Mouse (Mus musculus): ENCODE results near the gene Plet1. TPM values are rescaled to one million over a fixed set of nuclear protein-coding genes. Genes with fewer than 3 reads are reported as not detected.

Plet1 gene
- polyA plus RNA-seq, 1 experiment: 8.0 TPM

DNA sequence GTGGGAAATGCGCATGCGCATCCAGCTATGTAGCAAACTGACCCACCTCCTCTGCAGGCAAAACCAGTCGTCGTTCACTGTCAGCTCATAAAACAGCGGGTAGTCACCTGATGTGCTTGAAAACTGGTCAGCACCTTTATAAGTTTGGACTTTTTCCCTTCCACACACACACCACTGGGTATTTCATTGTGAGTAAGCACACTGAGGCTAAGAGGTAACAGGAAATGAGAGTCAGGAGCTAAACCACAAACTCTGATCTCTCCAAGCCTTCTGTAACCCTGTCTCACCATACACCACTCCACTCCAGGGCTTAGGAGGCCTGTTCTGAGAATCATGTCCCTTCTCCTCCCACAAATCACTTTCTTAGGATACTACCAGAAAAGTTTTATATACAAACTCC, 31.3 kb downstream of the Plet1 start:
- Histone ChIP-seq H3K4me3 (ENCODE audit: control insufficient read depth, insufficient read depth, low read length) (no peak overlapping the region), H3K36me3 (ENCODE audit: control insufficient read depth, insufficient read depth, low read length) (peaks cover 11% of the 10 kb centered on the region; the same call in 1 of the 2 replicates), H3K4me1 (replicated peaks; ENCODE audit: control insufficient read depth, insufficient read depth, low read length) (peaks cover 11% of the 10 kb centered on the region), H3K27ac (ENCODE audit: control insufficient read depth, insufficient read depth, low read length) (no peak overlapping the region), H3K27me3 (ENCODE audit: control insufficient read depth, insufficient read depth, low read length) (no peaks in the 10 kb centered on the region)
- no peak for DNase-seq
- TF ChIP-seq POLR2A (IDR thresholded peaks at IDR 0.05; ENCODE audit: control insufficient read depth, extremely low read depth, insufficient read depth, low read length, poor library complexity) (no peak), CTCF (IDR thresholded peaks at IDR 0.05; ENCODE audit: borderline replicate concordance, control insufficient read depth, extremely low read depth, insufficient read depth, low read length, poor library complexity) (no peak)
- WGBS: 82% methylated on average over 5 of the region's 5 CpGs

DNA sequence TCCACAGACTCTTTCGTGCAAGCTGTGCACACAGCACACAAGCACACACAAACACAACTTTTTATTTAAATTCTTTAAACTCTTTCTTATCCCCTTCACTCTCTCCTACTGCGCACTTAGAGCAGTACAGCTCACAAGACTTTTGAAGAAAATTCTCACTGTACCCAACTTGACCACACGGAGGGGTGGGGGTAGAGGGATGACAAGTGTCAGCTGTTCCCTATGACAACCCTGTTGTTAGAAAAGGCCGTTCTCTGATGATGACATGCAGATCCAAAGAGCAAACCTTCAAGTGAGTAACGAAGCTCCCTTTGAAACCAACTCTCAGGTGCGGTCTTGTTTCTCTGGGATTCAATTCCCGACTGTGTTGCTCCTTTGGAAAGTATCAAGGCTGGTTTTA, 33.5 kb downstream of the Plet1 start:
- Histone ChIP-seq H3K27ac (ENCODE audit: control insufficient read depth, insufficient read depth, low read length) (no peak overlapping the region), H3K36me3 (ENCODE audit: control insufficient read depth, insufficient read depth, low read length) (0 out of 2 replicates have a peak, but pooled peaks cover 6% of the 10 kb centered on the region), H3K4me3 (ENCODE audit: control insufficient read depth, insufficient read depth, low read length) (peak overlapping the region; percentile 65), H3K4me1 (replicated peaks; ENCODE audit: control insufficient read depth, insufficient read depth, low read length) (peaks cover 11% of the 10 kb centered on the region), H3K27me3 (ENCODE audit: control insufficient read depth, insufficient read depth, low read length) (no peaks in the 10 kb centered on the region)
- WGBS: 17% methylated on average over 7 of the region's 7 CpGs
- DNase-seq: peak; percentile 26
- TF ChIP-seq POLR2A (IDR thresholded peaks at IDR 0.05; ENCODE audit: control insufficient read depth, extremely low read depth, insufficient read depth, low read length, poor library complexity) (no peak), CTCF (IDR thresholded peaks at IDR 0.05; ENCODE audit: borderline replicate concordance, control insufficient read depth, extremely low read depth, insufficient read depth, low read length, poor library complexity) (no peak)

DNA sequence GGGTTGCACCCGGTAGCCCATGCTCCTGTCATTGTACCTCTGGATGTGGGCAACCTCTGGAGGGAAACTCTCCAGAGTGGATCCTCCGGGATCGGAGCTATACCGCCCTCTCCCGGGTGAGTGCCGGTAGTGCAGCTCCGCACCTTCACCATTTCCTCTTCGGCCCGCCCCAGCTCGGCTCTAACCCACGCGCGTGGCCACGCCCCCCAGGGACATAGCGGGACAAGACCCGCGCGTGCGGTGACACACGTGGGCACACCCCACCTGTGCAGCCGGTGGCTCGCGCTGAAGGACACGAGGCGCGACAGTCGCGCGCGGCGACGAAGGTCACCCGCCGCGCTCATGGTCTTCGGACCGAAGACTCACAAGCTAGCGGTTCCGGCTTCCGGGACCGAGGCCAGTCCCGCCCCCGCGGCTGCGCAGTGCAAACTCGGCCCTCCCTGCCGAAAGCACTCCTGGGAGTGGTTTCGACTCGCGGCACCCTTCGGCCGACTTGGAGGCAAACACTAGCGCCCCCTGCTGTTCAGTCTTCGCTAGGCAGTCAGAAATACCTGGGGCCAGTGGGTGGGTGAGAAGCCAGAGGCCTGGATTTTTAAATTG, 34.1 kb downstream of the Plet1 start, which contains the start of gene Pts:
Gene Pts (minus strand): TSS at position 432 of the 600 bp plus-strand sequence.
- Histone ChIP-seq H3K4me1 (replicated peaks; ENCODE audit: control insufficient read depth, insufficient read depth, low read length) (peaks cover 14% of the 10 kb centered on the region), H3K36me3 (ENCODE audit: control insufficient read depth, insufficient read depth, low read length) (0 out of 2 replicates have a peak, but pooled peaks cover 6% of the 10 kb centered on the region), H3K4me3 (ENCODE audit: control insufficient read depth, insufficient read depth, low read length) (peak within 1 kb of the TSS; percentile 65), H3K27me3 (ENCODE audit: control insufficient read depth, insufficient read depth, low read length) (no peaks in the 10 kb centered on the region), H3K27ac (ENCODE audit: control insufficient read depth, insufficient read depth, low read length) (no peak within 1 kb of the TSS)
- DNase-seq: peak; percentile 97
- peak; percentile 96 for TF ChIP-seq POLR2A (IDR thresholded peaks at IDR 0.05; ENCODE audit: control insufficient read depth, extremely low read depth, insufficient read depth, low read length, poor library complexity)
- peak; percentile 92; the same call in 1 of the 2 replicates for TF ChIP-seq CTCF (IDR thresholded peaks at IDR 0.05; ENCODE audit: borderline replicate concordance, control insufficient read depth, extremely low read depth, insufficient read depth, low read length, poor library complexity)
- under 1% methylated on average over 54 of the region's 54 CpGs for WGBS

DNA sequence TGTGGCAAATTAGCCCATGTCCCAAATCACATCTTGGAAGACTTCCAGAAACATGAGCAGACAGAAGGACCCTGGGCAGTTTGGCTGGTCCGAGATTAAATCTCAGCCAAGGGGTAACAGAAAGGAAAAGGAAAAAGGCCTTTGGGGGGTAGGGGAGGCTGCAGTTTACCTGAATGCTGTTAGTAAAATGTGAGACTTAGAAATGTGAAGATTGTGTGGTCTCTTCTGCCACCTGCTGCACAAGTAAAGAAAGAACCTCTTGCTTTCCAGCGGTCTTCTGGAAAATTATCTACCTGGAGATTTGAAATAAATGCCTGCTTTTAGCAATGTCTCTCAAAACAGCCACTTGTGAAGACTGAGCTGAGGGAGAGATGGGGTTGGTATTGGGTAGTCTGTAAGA, 36.6 kb downstream of the Plet1 start:
- H3K4me1 ChIP-seq (replicated peaks; ENCODE audit: control insufficient read depth, insufficient read depth, low read length): peaks cover 11% of the 10 kb centered on the region
- WGBS: 23% methylated on average over 2 of the region's 2 CpGs
- no peaks in the 10 kb centered on the region for H3K36me3 ChIP-seq (ENCODE audit: control insufficient read depth, insufficient read depth, low read length)
- no peaks in the 10 kb centered on the region for H3K27me3 ChIP-seq (ENCODE audit: control insufficient read depth, insufficient read depth, low read length)
- H3K27ac ChIP-seq (ENCODE audit: control insufficient read depth, insufficient read depth, low read length): no peak overlapping the region
- peak; percentile 45 for DNase-seq
- no peak overlapping the region for H3K4me3 ChIP-seq (ENCODE audit: control insufficient read depth, insufficient read depth, low read length)
- no peak for TF ChIP-seq POLR2A (IDR thresholded peaks at IDR 0.05; ENCODE audit: control insufficient read depth, extremely low read depth, insufficient read depth, low read length, poor library complexity)
- no peak for TF ChIP-seq CTCF (IDR thresholded peaks at IDR 0.05; ENCODE audit: borderline replicate concordance, control insufficient read depth, extremely low read depth, insufficient read depth, low read length, poor library complexity)

GRCm38 (mm10) chr9:50533328-50533727, 39.0 kb downstream of the Plet1 start:
- TF ChIP-seq POLR2A (IDR thresholded peaks at IDR 0.05; ENCODE audit: control insufficient read depth, extremely low read depth, insufficient read depth, low read length, poor library complexity) (0 out of 2 replicates have a peak, but pooled peaks have one; percentile 32), CTCF (IDR thresholded peaks at IDR 0.05; ENCODE audit: borderline replicate concordance, control insufficient read depth, extremely low read depth, insufficient read depth, low read length, poor library complexity) (no peak)
- DNase-seq: peak; percentile 67
- Histone ChIP-seq H3K4me3 (ENCODE audit: control insufficient read depth, insufficient read depth, low read length) (peak overlapping the region; percentile 42), H3K4me1 (replicated peaks; ENCODE audit: control insufficient read depth, insufficient read depth, low read length) (peaks cover 3% of the 10 kb centered on the region), H3K27ac (ENCODE audit: control insufficient read depth, insufficient read depth, low read length) (peak overlapping the region; percentile 97), H3K27me3 (ENCODE audit: control insufficient read depth, insufficient read depth, low read length) (no peaks in the 10 kb centered on the region), H3K36me3 (ENCODE audit: control insufficient read depth, insufficient read depth, low read length) (no peaks in the 10 kb centered on the region)
- 4% methylated on average over 11 of the region's 11 CpGs for WGBS

- WGBS: 67% methylated on average over 3 of the region's 3 CpGs
- no peaks in the 10 kb centered on the region for H3K27me3 ChIP-seq (ENCODE audit: control insufficient read depth, insufficient read depth, low read length)
- DNase-seq: no peak
- no peak overlapping the region for H3K4me3 ChIP-seq (ENCODE audit: control insufficient read depth, insufficient read depth, low read length)
- TF ChIP-seq POLR2A (IDR thresholded peaks at IDR 0.05; ENCODE audit: control insufficient read depth, extremely low read depth, insufficient read depth, low read length, poor library complexity): no peak
- TF ChIP-seq CTCF (IDR thresholded peaks at IDR 0.05; ENCODE audit: borderline replicate concordance, control insufficient read depth, extremely low read depth, insufficient read depth, low read length, poor library complexity): no peak
- H3K36me3 ChIP-seq (ENCODE audit: control insufficient read depth, insufficient read depth, low read length): no peaks in the 10 kb centered on the region
- peaks cover 3% of the 10 kb centered on the region for H3K4me1 ChIP-seq (replicated peaks; ENCODE audit: control insufficient read depth, insufficient read depth, low read length)
- peak overlapping the region; percentile 97; the same call in 1 of the 2 replicates for H3K27ac ChIP-seq (ENCODE audit: control insufficient read depth, insufficient read depth, low read length)
Observed at GRCm38 (mm10) chr9:50533791-50534190, 39.5 kb downstream of the Plet1 start.

Data from thymus, adult 2 months (tissue).